Mouse (Mus musculus) bone marrow macrophage, adult 2 months (primary cell): ENCODE results near the gene Nmt1.

ENCODE experiments used
- CTCF ChIP-seq: IDR thresholded peaks from 2 replicates; pipeline ENCODE4 v1.5.1; 2012; ENCODE audit warnings: low read depth, mild to moderate bottlenecking, low read length, moderate library complexity
- POLR2A ChIP-seq: IDR thresholded peaks from 2 replicates; pipeline ENCODE4 v1.6.1; 2012; ENCODE audit warnings: mild to moderate bottlenecking, low read depth, low read length, borderline replicate concordance

GRCm38 (mm10) chr11:102998577-102999316, 29.2 kb upstream of the Nmt1 start:
- TF ChIP-seq CTCF, result no peak
- no peak for TF ChIP-seq POLR2A
